Mouse (Mus musculus) adrenal gland, postnatal 0 days (tissue): Measurements from ENCODE around the gene Casp14. TPM values are rescaled to one million over a fixed set of nuclear protein-coding genes. Genes with fewer than 3 reads are reported as not detected.

Source experiments
- polyA plus RNA-seq: library from polyadenylated mRNA; unstranded; fragments of >200 nt; fragmentation: Nextera tagmentation; extraction: Ambion mirVana; gene quantifications from 2 replicates; pipeline ENCODE4 v1.2.1, GENCODE M21; 2015

The Casp14 gene
- 0.16 TPM in 1 of 2 replicates, not detected in the other for polyA plus RNA-seq

DNA sequence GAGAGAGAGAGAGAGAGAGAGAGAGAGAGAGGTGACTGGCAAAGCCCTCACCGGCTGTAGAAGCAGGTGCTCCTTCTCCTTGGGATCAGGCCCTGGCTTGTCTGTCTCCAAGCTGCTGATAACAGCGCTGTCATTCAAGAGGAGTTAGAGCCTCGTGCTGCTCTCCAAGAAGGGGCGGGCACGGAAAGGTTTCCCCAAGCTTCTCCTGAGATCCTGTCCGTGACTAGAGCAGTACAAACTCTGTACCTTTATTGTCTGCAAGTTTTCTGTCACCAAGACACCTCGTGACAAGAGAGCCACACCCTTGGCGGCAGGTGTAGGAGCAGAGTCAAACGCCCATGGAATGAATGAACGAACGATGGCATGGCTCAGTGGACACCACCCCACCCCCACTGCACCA is at the start of gene Casp14:
Gene Casp14, minus strand, starts transcription at position 239 of the 400 bp plus-strand sequence.

DNA sequence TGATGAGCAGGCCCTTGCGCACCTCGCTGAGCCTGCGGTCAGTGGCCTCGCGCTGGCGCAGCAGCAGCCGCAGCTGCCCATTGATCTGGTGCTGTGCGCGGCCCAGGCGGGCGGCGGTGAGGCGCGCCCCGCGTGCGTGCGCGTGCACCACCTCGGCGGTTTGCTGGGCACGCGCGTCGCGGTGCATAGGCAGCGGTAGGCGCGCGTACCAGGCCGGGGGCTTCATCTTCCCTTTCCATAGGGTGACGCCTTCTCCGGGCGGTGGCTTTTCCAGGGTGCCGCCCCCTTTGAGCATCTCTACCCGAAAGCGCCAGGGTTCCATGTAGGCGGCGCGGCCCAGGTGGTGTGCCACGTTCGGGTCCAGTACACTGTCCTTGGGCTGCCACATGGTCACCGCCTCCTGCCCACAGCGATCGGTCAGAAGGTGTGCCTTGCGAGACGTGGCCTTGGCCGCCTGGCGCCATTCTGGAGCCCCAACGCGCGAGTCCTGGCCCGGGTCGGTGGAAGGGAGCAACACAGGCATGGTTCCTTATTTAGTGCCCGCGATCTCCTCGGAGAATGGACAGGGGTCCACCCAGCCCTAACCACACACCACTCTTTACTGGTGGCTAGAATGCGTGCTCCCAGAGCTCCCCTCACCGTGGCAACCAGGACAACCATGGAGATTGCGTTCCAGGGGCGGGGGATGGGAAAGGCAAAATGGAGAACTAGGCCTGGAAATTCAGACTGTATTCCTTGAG is 34.5 kb upstream of the Casp14 start, which contains the start of gene Ccdc105:
Gene Ccdc105, minus strand, starts transcription at position 614 of the 740 bp plus-strand sequence.

Other genes with a start within 250 kb of the Casp14 start
- not detected in 2 replicates for gene Olfr1358, start 200.9 kb downstream of the Casp14 start, polyA plus RNA-seq
- gene Ilvbl, start 143.9 kb downstream of the Casp14 start, polyA plus RNA-seq, result 55.1 and 72.3 TPM in 2 replicates
- gene Syde1, start 126.3 kb downstream of the Casp14 start, polyA plus RNA-seq, result 10.9 and 14.5 TPM in 2 replicates
- not detected in 2 replicates for gene Olfr1357, start 100.2 kb downstream of the Casp14 start, polyA plus RNA-seq
- 0.19 TPM in 1 of 2 replicates, not detected in the other for gene Ccdc105, start 34.8 kb upstream of the Casp14 start, polyA plus RNA-seq
- 0.58 and 0.60 TPM in 2 replicates for gene Slc1a6, start 62.2 kb upstream of the Casp14 start, polyA plus RNA-seq
- not detected in 2 replicates for gene Olfr1356, start 133.9 kb upstream of the Casp14 start, polyA plus RNA-seq
- not detected in 2 replicates for gene Olfr1355, start 157.2 kb upstream of the Casp14 start, polyA plus RNA-seq
- gene Olfr1354, start 194.9 kb upstream of the Casp14 start, polyA plus RNA-seq, result not detected in 2 replicates
- gene Olfr8, start 232.3 kb upstream of the Casp14 start, polyA plus RNA-seq, result not detected in 2 replicates
- gene Olfr1353, start 245.0 kb upstream of the Casp14 start, polyA plus RNA-seq, result not detected in 2 replicates